Mouse (Mus musculus) lung, postnatal 0 days (tissue): ENCODE results near the gene Abhd6.

Experiments
- CTCF ChIP-seq: IDR thresholded peaks from 2 replicates; pipeline ENCODE4 v1.5.1; 2016; ENCODE audit warnings: antibody characterized with exemption, mild to moderate bottlenecking
- EP300 ChIP-seq: IDR thresholded peaks from 2 replicates; pipeline ENCODE4 v1.6.1; 2016; ENCODE audit warnings: antibody characterized with exemption, mild to moderate bottlenecking, control low read depth

DNA sequence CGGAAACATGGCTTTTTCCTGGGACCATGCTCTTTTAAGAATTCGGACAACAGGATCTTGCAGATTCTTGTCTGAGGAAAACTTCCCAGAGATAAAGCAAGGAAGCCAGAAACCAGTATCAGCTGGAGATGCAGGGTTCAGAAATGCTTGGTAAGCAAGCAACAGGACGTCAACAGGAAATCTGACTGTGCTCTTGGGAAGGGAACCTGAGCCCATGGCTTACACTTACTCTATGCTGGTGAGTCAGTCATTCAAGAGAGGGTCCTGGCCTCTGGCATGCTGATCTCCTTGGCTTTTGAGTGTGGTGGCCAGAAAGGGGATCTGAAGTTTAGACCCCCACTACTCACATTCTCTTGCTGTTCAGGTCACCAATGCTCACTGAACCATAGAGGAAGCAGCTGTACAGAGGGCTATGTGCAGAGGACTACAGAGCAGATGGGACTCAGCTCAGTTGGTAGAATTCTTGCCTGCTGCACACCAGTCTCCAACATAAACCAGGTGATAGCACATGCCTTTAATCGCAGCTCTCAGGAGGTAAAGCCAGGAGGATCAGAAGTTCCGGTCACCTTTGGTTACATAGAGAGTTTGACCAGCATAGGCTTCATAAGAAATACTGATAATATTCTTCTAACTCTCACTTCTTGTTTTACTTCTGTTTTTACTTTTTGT is 11.5 kb upstream of the Abhd6 start:
- TF ChIP-seq EP300 (no peak), CTCF (no peak)
